Mouse (Mus musculus) thymus, adult 2 months (tissue): ENCODE measurements at regions not wholly inside any gene's neighbourhood (a gene's known extent, or its start where the extent isn't known, plus 50 kb on each side); places are given as distances from the start of the nearest gene placed in this dataset.

Source experiments
- DNase-seq: peaks from one replicate; pipeline ENCODE4 v3.0.0; 2021
- H3K27ac ChIP-seq: fragments of 200-500 bp; 2 replicates; pipeline ENCODE4 v1.5.1; 2012; ENCODE audit warnings: low read length, control low read depth; ENCODE audit not compliant: control insufficient read depth, insufficient read depth
- H3K27me3 ChIP-seq: fragments of 200-500 bp; 2 replicates; pipeline ENCODE4 v1.6.1; 2012; ENCODE audit warnings: mild to moderate bottlenecking, low read length, moderate library complexity, mixed read lengths; ENCODE audit not compliant: control insufficient read depth, insufficient read depth
- H3K36me3 ChIP-seq: fragments of 200-500 bp; 2 replicates; pipeline ENCODE4 v1.6.1; 2012; ENCODE audit warnings: mild to moderate bottlenecking, low read length, moderate library complexity; ENCODE audit not compliant: control insufficient read depth, insufficient read depth
- H3K4me1 ChIP-seq: fragments of 200-500 bp; replicated peaks from 2 replicates; pipeline ENCODE4 v1.6.1; 2012; ENCODE audit warnings: low read length; ENCODE audit not compliant: control insufficient read depth, insufficient read depth
- H3K4me3 ChIP-seq: fragments of 200-500 bp; 2 replicates; pipeline ENCODE4 v1.5.1; 2012; ENCODE audit warnings: mild to moderate bottlenecking, low read length, control low read depth, moderate library complexity; ENCODE audit not compliant: control insufficient read depth, insufficient read depth
- CTCF ChIP-seq: fragments of 200-500 bp; IDR thresholded peaks from 2 replicates; pipeline ENCODE4 v1.5.1; 2012; ENCODE audit warnings: mild to moderate bottlenecking, control low read depth, low read length, moderate library complexity, borderline replicate concordance; ENCODE audit not compliant: control insufficient read depth, poor library complexity, insufficient read depth; ENCODE audit errors: extremely low read depth
- POLR2A ChIP-seq: fragments of 200-500 bp; IDR thresholded peaks from 2 replicates; pipeline ENCODE4 v1.6.1; 2012; ENCODE audit warnings: mild to moderate bottlenecking, low read length, control low read depth, moderate library complexity; ENCODE audit not compliant: control insufficient read depth, poor library complexity, insufficient read depth; ENCODE audit errors: extremely low read depth
- WGBS: fragments of 180-500 bp; shearing (Covaris S2); methylation state at CpG from one replicate; pipeline ENCODE4 v1.1.7; 2018; 5-methylcytosine and 5-hydroxymethylcytosine counted together

- DNase-seq: no peak
- Histone ChIP-seq H3K36me3 (no peaks in the 10 kb centered on the region), H3K27me3 (no peaks in the 10 kb centered on the region), H3K4me1 (no peaks in the 10 kb centered on the region), H3K27ac (no peak overlapping the region), H3K4me3 (no peak overlapping the region)
- TF ChIP-seq POLR2A: no peak
- TF ChIP-seq CTCF: no peak
- WGBS: 87% methylated on average over 4 of the region's 4 CpGs
These were observed 105.8 kb upstream of the Maf start for GRCm38 (mm10) chr8:115813426-115813825.

- no peak overlapping the region for H3K27ac ChIP-seq
- no peak for TF ChIP-seq CTCF
- no peak for DNase-seq
These were observed 99.0 kb upstream of the Maf start for GRCm38 (mm10) chr8:115806579-115806978.

GRCm38 (mm10) chr8:115806139-115806538 is 98.5 kb upstream of the Maf start:
- H3K4me3 ChIP-seq: no peak overlapping the region
- no peak for DNase-seq
- 92% methylated on average over 6 of the region's 6 CpGs for WGBS
- no peaks in the 10 kb centered on the region for H3K27me3 ChIP-seq
- no peak for TF ChIP-seq CTCF
- TF ChIP-seq POLR2A: no peak
- no peaks in the 10 kb centered on the region for H3K4me1 ChIP-seq
- H3K36me3 ChIP-seq: no peaks in the 10 kb centered on the region
- H3K27ac ChIP-seq: no peak overlapping the region

More at GRCm38 (mm10) chr8:115806579-115806978, 99.0 kb upstream of the Maf start:
- Histone ChIP-seq H3K4me3 (no peak overlapping the region), H3K4me1 (no peaks in the 10 kb centered on the region), H3K36me3 (no peaks in the 10 kb centered on the region), H3K27me3 (no peaks in the 10 kb centered on the region)
- WGBS: 92% methylated on average over 9 of the region's 9 CpGs

- DNase-seq: no peak
These were observed 86.0 kb upstream of the Maf start for GRCm38 (mm10) chr8:115793587-115793986.

GRCm38 (mm10) chr8:115788421-115788820 is 80.8 kb upstream of the Maf start:
- no peak for DNase-seq
- Histone ChIP-seq H3K27me3 (no peaks in the 10 kb centered on the region), H3K4me3 (no peak overlapping the region), H3K27ac (no peak overlapping the region), H3K4me1 (no peaks in the 10 kb centered on the region), H3K36me3 (no peaks in the 10 kb centered on the region)
- TF ChIP-seq POLR2A (no peak), CTCF (no peak)
- 90% methylated on average over 6 of the region's 6 CpGs for WGBS

More at GRCm38 (mm10) chr8:115793587-115793986, 86.0 kb upstream of the Maf start:
- no peak for TF ChIP-seq CTCF
- TF ChIP-seq POLR2A: no peak
- no peaks in the 10 kb centered on the region for H3K36me3 ChIP-seq
- no peaks in the 10 kb centered on the region for H3K27me3 ChIP-seq
- H3K4me3 ChIP-seq: no peak overlapping the region
- H3K27ac ChIP-seq: no peak overlapping the region
- H3K4me1 ChIP-seq: no peaks in the 10 kb centered on the region
- 15% methylated on average over 1 of the region's 1 CpGs for WGBS

- no peak overlapping the region for H3K27ac ChIP-seq
- TF ChIP-seq CTCF (no peak), POLR2A (no peak)
- 94% methylated on average over 4 of the region's 4 CpGs for WGBS
These were observed 78.6 kb upstream of the Maf start for GRCm38 (mm10) chr8:115786185-115786584.

GRCm38 (mm10) chr8:115785769-115786168 is 78.2 kb upstream of the Maf start:
- no peak for DNase-seq
- WGBS: 95% methylated on average over 3 of the region's 3 CpGs
- Histone ChIP-seq H3K27ac (no peak overlapping the region), H3K27me3 (no peaks in the 10 kb centered on the region), H3K4me3 (no peak overlapping the region), H3K36me3 (no peaks in the 10 kb centered on the region), H3K4me1 (no peaks in the 10 kb centered on the region)
- no peak for TF ChIP-seq POLR2A
- no peak for TF ChIP-seq CTCF

More at GRCm38 (mm10) chr8:115786185-115786584, 78.6 kb upstream of the Maf start:
- Histone ChIP-seq H3K4me1 (no peaks in the 10 kb centered on the region), H3K4me3 (no peak overlapping the region), H3K27me3 (no peaks in the 10 kb centered on the region), H3K36me3 (no peaks in the 10 kb centered on the region)
- DNase-seq: no peak

- DNase-seq: no peak
- Histone ChIP-seq H3K36me3 (no peaks in the 10 kb centered on the region), H3K27me3 (no peaks in the 10 kb centered on the region), H3K4me3 (no peak overlapping the region), H3K4me1 (no peaks in the 10 kb centered on the region), H3K27ac (no peak overlapping the region)
- WGBS: 96% methylated on average over 6 of the region's 6 CpGs
- no peak for TF ChIP-seq CTCF
- no peak for TF ChIP-seq POLR2A
These were observed 75.8 kb upstream of the Maf start for GRCm38 (mm10) chr8:115783364-115783763.
